Mouse (Mus musculus) C2C12 (cell line): Measurements from ENCODE around the gene Mctp1.

Source experiments
- CTCF ChIP-seq: IDR thresholded peaks from one replicate; pipeline ENCODE4 v1.5.1; 2011; ENCODE audit not compliant: control insufficient read depth, insufficient read depth, insufficient read length
- FOSL1 ChIP-seq: IDR thresholded peaks from one replicate; pipeline ENCODE4 v1.8.0; 2011; ENCODE audit warnings: mild to moderate bottlenecking, low read length; ENCODE audit not compliant: poor library complexity, insufficient read depth, severe bottlenecking
- MAX ChIP-seq: IDR thresholded peaks from one replicate; pipeline ENCODE4 v1.6.1; 2011; ENCODE audit warnings: mild to moderate bottlenecking, control low read depth
- MYOD1 ChIP-seq: IDR thresholded peaks from one replicate; pipeline ENCODE4 v1.6.1; 2011; ENCODE audit warnings: low read depth; ENCODE audit not compliant: control insufficient read depth, insufficient read length
- MYOG ChIP-seq: IDR thresholded peaks from one replicate; pipeline ENCODE4 v1.6.1; 2011; ENCODE audit not compliant: control insufficient read depth, insufficient read length; ENCODE audit errors: extremely low read depth
- USF1 ChIP-seq: IDR thresholded peaks from one replicate; pipeline ENCODE4 v1.6.1; 2011; ENCODE audit warnings: low read depth, mild to moderate bottlenecking, control low read depth, moderate library complexity

DNA sequence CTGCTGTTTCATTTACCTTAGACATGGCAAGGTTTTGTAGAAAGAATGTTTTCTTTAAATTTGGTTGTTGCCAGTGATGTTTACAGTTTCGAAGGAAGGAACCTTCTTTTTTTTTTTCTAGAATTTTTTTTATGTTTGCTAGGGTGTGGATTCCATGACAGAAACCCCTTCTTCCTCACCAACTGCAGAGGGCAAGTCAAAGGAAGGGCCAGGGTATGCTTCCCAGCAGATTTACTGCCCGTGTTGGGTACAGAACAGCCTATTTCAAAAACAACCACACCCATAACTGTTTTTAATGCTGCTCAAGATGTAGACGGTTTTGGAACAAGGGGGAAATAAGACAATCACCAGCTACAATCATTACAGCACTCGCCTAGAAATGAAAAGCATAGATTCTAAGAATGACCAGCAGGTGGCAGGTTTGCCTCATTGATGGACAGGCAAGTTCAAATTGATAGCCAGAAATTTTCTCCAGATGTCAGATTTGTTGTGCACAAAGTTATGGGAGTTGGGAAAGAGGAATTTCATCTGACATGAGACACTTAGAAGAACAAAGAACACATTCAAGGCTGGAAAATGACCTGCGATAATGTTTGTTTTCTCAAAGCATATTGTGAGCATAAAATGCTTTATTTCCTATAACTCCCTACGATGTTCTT, 375.6 kb downstream of the Mctp1 start:
- TF ChIP-seq CTCF (no peak), MAX (no peak), USF1 (no peak), FOSL1 (no peak), MYOD1 (no peak), MYOG (no peak)
